In the genomic region with DNA sequence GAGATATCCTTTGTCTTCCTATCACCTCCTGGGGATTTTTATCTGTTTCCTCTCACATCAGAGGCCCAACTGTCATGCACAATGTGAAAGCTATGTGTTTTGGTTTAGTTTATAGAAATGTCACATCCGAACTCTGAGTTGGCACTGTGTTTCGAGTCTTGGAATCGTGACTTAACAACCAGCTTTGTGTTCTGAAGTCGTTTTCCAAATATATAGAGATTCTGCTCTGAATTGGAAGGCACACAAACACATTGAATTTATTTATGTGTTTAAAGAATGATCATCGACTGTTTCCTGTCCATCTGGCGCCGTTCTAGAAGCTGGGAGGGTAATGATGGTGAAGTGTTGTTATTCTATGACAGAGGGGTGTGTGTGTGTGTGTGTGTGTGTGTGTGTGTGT, we compare ENCODE assay signal across 14 mouse cellular contexts.
DNase-seq lines count a peak whose midpoint lies in the region; ATAC-seq lines count a peak whose summit lies in the region.
"Had no signal": no experiment of that assay in that cellular context is flagged by ENCODE, and none has a peak within 500 bp of the region (broad histone marks: within the 10 kb centered on the region; RNA-seq: fewer than 3 reads in every experiment).

No protein-coding gene starts in this region.

- WGBS in forebrain, embryonic 15.5 days: 46% methylated on average over 7 of the region's 7 CpGs
- WGBS in forebrain, embryonic 12.5 days: 77% methylated on average over 7 of the region's 7 CpGs

- no peak overlapping the region for H3K4me2 ChIP-seq in forebrain, embryonic 15.5 days (replicated peaks)
- no peak overlapping the region for H3K4me2 ChIP-seq in forebrain, embryonic 12.5 days
- H3K4me2 ChIP-seq: liver, embryonic 13.5 days; midbrain, embryonic 11.5 days; neural tube, embryonic 12.5 days had no signal

- peak; percentile 25 for DNase-seq in layer of hippocampus, adult 11-12 months (ENCODE audit: low spot score)
- no peak for DNase-seq in layer of hippocampus, postnatal 36 days
- peak; percentile 59 for DNase-seq in brain, adult 2 months (ENCODE audit: low read depth, low spot score)
- DNase-seq in left cerebral cortex, postnatal 36 days (ENCODE audit: low spot score in 2 of 2): peak; percentile 10 to 17
- no peak for DNase-seq in embryo, embryonic 10.5 days (ENCODE audit: low spot score)
- no peak for DNase-seq in thymus, postnatal 25 days
- DNase-seq: cerebellum, postnatal 36 days; heart, postnatal 4 days; liver, embryonic 13.5 days had no signal

- no peak overlapping the region for H3K4me3 ChIP-seq in forebrain, embryonic 15.5 days
- H3K4me3 ChIP-seq in forebrain, embryonic 12.5 days (replicated peaks): no peak overlapping the region
- H3K4me3 ChIP-seq: erythroblast, embryonic 14.5 days; liver, embryonic 13.5 days; neural tube, embryonic 12.5 days had no signal

- intact Hi-C loops in left cerebral cortex, postnatal 36 days (cut with DNase I): no loop called here

- H3K27me3 ChIP-seq in forebrain, embryonic 15.5 days: no peaks in the 10 kb centered on the region
- no peaks in the 10 kb centered on the region for H3K27me3 ChIP-seq in forebrain, embryonic 12.5 days
- H3K27me3 ChIP-seq: liver, embryonic 13.5 days; neural tube, embryonic 12.5 days had no signal

- H3K27ac ChIP-seq in forebrain, embryonic 15.5 days (replicated peaks): peak overlapping the region; percentile 56
- no peak overlapping the region for H3K27ac ChIP-seq in forebrain, embryonic 12.5 days
- H3K27ac ChIP-seq: liver, embryonic 13.5 days; neural tube, embryonic 12.5 days had no signal

- peak; percentile 71 for ATAC-seq in forebrain, embryonic 15.5 days (replicated peaks)
- ATAC-seq in forebrain, embryonic 12.5 days (ENCODE audit: low FRiP score): no peak

- H3K9ac ChIP-seq in forebrain, embryonic 15.5 days (replicated peaks): no peak overlapping the region
- no peak overlapping the region for H3K9ac ChIP-seq in forebrain, embryonic 12.5 days
- H3K9ac ChIP-seq: liver, embryonic 13.5 days; neural tube, embryonic 12.5 days had no signal

- no peaks in the 10 kb centered on the region for H3K36me3 ChIP-seq in forebrain, embryonic 15.5 days
- H3K36me3 ChIP-seq in forebrain, embryonic 12.5 days (replicated peaks): no peaks in the 10 kb centered on the region
- H3K36me3 ChIP-seq: liver, embryonic 13.5 days; neural tube, embryonic 12.5 days had no signal

- no peaks in the 10 kb centered on the region for H3K9me3 ChIP-seq in forebrain, embryonic 15.5 days
- no peaks in the 10 kb centered on the region for H3K9me3 ChIP-seq in forebrain, embryonic 12.5 days
- H3K9me3 ChIP-seq: liver, embryonic 13.5 days; neural tube, embryonic 12.5 days had no signal

- H3K4me1 ChIP-seq in forebrain, embryonic 15.5 days: peaks cover 19% of the 10 kb centered on the region; the same call in 1 of the 2 replicates
- no peaks in the 10 kb centered on the region for H3K4me1 ChIP-seq in forebrain, embryonic 12.5 days
- H3K4me1 ChIP-seq: liver, embryonic 13.5 days had no signal

Comparison
In these comparisons a context has a peak if more than half of its experiments do, and no peak if none do; other contexts are left out.
1. DNase-seq: peak in layer of hippocampus, adult 11-12 months (single experiment), brain, adult 2 months (single experiment) and left cerebral cortex, postnatal 36 days (2 of 2); none in layer of hippocampus, postnatal 36 days (0 of 2), embryo, embryonic 10.5 days (single experiment) and thymus, postnatal 25 days (single experiment).